Mouse (Mus musculus): ENCODE measurements around the gene Tmem190. TPM values are rescaled to one million over a fixed set of nuclear protein-coding genes. Genes with fewer than 3 reads are reported as not detected.

Tmem190 gene
- total and polyA plus RNA-seq, 3 experiments, result not detected

DNA sequence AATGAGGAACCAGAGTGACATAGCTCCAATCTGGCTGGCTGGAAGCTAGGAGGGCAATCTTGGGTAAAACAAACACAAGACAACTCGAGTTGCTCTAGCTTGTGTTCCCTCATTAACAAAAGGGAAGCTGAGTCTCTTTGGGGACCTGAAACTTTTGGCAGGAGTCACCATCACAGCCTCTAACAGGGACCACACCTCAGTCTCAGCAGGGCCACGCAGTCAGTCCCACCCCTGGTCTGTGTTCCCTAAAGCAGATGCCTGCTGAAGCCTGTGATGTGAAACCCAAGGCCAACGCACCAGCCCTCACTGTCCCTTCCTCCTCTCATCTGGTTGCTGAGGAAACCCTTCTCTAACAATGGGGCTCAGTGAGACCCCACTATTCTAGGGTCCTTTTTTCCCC is 607 bp upstream of the Tmem190 start:
- no peaks in the 10 kb centered on the region for H3K79me2 ChIP-seq (replicated peaks; ENCODE audit: control insufficient read depth, extremely low read depth, insufficient read depth, poor library complexity, severe bottlenecking)
- no peak for DNase-seq (ENCODE audit: extremely low read depth)
- H3K27ac ChIP-seq (ENCODE audit: insufficient read depth, low read depth), result no peak overlapping the region
- no peak overlapping the region for H3K4me2 ChIP-seq (ENCODE audit: insufficient read depth, low read depth, poor library complexity, severe bottlenecking)
- H3K9ac ChIP-seq (ENCODE audit: insufficient read depth, low read depth), result no peak overlapping the region
- peaks cover 9 to 30% of the 10 kb centered on the region in 2 experiments for H3K4me1 ChIP-seq (ENCODE audit: control insufficient read depth in 1 of 2, insufficient read depth in 2 of 2)
- H3K27me3 ChIP-seq (replicated peaks), result peaks cover 7% of the 10 kb centered on the region
- dilution Hi-C loops (cut with MboI; ENCODE audit: extremely low pct_ligation_motif_present, extremely low pct_unique_long_range_greater_than_20kb, low sequenced_read_pairs), result no loop called here
- H3K9me3 ChIP-seq (replicated peaks; ENCODE audit: low read length), result no peaks in the 10 kb centered on the region
- H3K36me3 ChIP-seq (replicated peaks in 1 of 2; ENCODE audit: control insufficient read depth in 1 of 2, insufficient read depth in 1 of 2, low read length in 1 of 2), result peaks cover 4 to 22% of the 10 kb centered on the region in 2 experiments
- TF ChIP-seq USF1 (IDR thresholded peaks at IDR 0.05; ENCODE audit: low read depth, low read length) (no peak), POLR2AphosphoS2 (IDR thresholded peaks at IDR 0.05; ENCODE audit: low read depth, low read length) (no peak), JUN (IDR thresholded peaks at IDR 0.05; ENCODE audit: insufficient read depth, low read depth, low read length) (no peak), MYC (IDR thresholded peaks at IDR 0.05; ENCODE audit: low read depth, low read length) (no peak), PAX5 (IDR thresholded peaks at IDR 0.05; ENCODE audit: low read length) (no peak), TBP (conservative IDR thresholded peaks at IDR 0.05; ENCODE audit: low read depth, low read length) (no peak), ELF1 (IDR thresholded peaks at IDR 0.05; ENCODE audit: low read depth, low read length) (no peak), ETS1 (conservative IDR thresholded peaks at IDR 0.05; ENCODE audit: low read depth, low read length) (no peak), MEF2A (IDR thresholded peaks at IDR 0.05; ENCODE audit: borderline replicate concordance, low read depth, low read length) (no peak), HCFC1 (IDR thresholded peaks at IDR 0.05; ENCODE audit: low read depth, low read length) (no peak), POLR2A (IDR thresholded peaks at IDR 0.05; ENCODE audit: low read depth, low read length) (no peak), MAX (IDR thresholded peaks at IDR 0.05; ENCODE audit: low read length) (no peak), RAD21 (IDR thresholded peaks at IDR 0.05; ENCODE audit: low read depth, low read length) (no peak), BHLHE40 (IDR thresholded peaks at IDR 0.05; ENCODE audit: low read depth, low read length) (no peak), MAZ (IDR thresholded peaks at IDR 0.05; ENCODE audit: low read depth, low read length) (no peak), UBTF (IDR thresholded peaks at IDR 0.05; ENCODE audit: low read depth, low read length) (no peak), KAT2A (IDR thresholded peaks at IDR 0.05; ENCODE audit: insufficient replicate concordance, low read length) (no peak), MXI1 (IDR thresholded peaks at IDR 0.05; ENCODE audit: low read depth, low read length) (no peak), ZMIZ1 (IDR thresholded peaks at IDR 0.05; ENCODE audit: low read depth, low read length) (no peak)
- in situ Hi-C loops (cut with MboI; ENCODE audit: low pct_ligation_motif_present, low pct_unique_long_range_greater_than_20kb, low sequenced_read_pairs), result loop anchor here (5.0 to 10.0 kb wide), 3 partner anchors 35 to 157 kb away; no protein-coding TSS in a partner anchor
- H3K4me3 ChIP-seq (replicated peaks in 1 of 3; ENCODE audit: low read depth in 2 of 3, low read length in 2 of 3, poor library complexity in 1 of 3), result no peak overlapping the region

DNA sequence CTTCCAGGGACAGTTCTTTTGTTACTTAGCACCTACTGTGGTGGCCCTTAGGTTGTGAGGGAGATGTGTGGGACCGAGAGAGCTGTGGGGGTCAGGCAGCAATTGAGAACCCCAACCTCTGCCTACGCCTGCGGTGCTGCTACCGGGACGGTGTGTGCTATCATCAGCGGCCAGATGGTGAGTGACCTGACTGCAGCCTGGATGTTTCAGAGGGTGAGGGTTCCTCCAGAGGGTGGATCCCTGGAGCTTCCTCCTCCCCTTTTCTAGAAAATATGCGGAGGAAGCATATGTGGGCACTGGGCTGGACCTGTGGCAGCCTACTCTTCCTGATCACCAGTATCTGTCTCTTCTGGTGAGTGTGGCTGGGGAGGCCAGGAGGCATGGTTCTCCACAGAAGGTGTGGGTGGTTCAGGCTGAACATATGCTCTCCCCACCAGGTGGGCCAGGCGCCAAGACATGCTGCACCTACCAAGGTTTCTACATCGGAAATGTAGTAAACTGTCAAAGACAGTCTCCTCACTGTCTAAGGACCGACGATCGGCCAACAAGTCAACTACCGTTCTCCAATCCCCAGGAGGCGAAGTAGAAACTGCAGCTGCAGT is 1.0 kb downstream of the Tmem190 start:
- TF ChIP-seq RCOR1 (conservative IDR thresholded peaks at IDR 0.05; ENCODE audit: low read depth, low read length) (no peak), CTCF (conservative IDR thresholded peaks at IDR 0.05 in 1 of 2, IDR thresholded peaks at IDR 0.05 in 1 of 2; ENCODE audit: low read depth in 2 of 2, low read length in 2 of 2) (no peak), CHD1 (IDR thresholded peaks at IDR 0.05; ENCODE audit: low read depth, low read length) (no peak), MYC (IDR thresholded peaks at IDR 0.05; ENCODE audit: low read depth, low read length) (no peak), USF1 (IDR thresholded peaks at IDR 0.05; ENCODE audit: low read depth, low read length) (no peak), SIN3A (IDR thresholded peaks at IDR 0.05; ENCODE audit: low read length) (no peak), TCF12 (IDR thresholded peaks at IDR 0.05; ENCODE audit: low read depth, low read length) (no peak), JUND (conservative IDR thresholded peaks at IDR 0.05; ENCODE audit: low read depth, low read length) (no peak), IRF4 (IDR thresholded peaks at IDR 0.05; ENCODE audit: low read depth, low read length) (no peak), USF2 (conservative IDR thresholded peaks at IDR 0.05; ENCODE audit: low read depth, low read length) (no peak), SMC3 (IDR thresholded peaks at IDR 0.05; ENCODE audit: low read depth, low read length) (no peak), ZC3H11A (IDR thresholded peaks at IDR 0.05; ENCODE audit: low read depth, low read length) (no peak), E2F4 (IDR thresholded peaks at IDR 0.05; ENCODE audit: insufficient replicate concordance, low read depth, low read length) (no peak), PAX5 (IDR thresholded peaks at IDR 0.05; ENCODE audit: low read length) (no peak), TBP (conservative IDR thresholded peaks at IDR 0.05; ENCODE audit: low read depth, low read length) (no peak), HCFC1 (IDR thresholded peaks at IDR 0.05; ENCODE audit: low read depth, low read length) (no peak), NRF1 (IDR thresholded peaks at IDR 0.05; ENCODE audit: low read depth, low read length) (no peak), MAX (IDR thresholded peaks at IDR 0.05; ENCODE audit: low read length) (no peak)
- Histone ChIP-seq H3K79me2 (replicated peaks; ENCODE audit: control insufficient read depth, extremely low read depth, insufficient read depth, poor library complexity, severe bottlenecking) (no peaks in the 10 kb centered on the region), H3K36me3 (replicated peaks in 1 of 2; ENCODE audit: control insufficient read depth in 1 of 2, insufficient read depth in 1 of 2, low read length in 1 of 2) (peaks cover 4 to 22% of the 10 kb centered on the region in 2 experiments), H3K4me3 (replicated peaks in 1 of 3; ENCODE audit: low read depth in 2 of 3, low read length in 2 of 3, poor library complexity in 1 of 3) (no peak overlapping the region), H3K27me3 (replicated peaks) (no peaks in the 10 kb centered on the region), H3K4me1 (ENCODE audit: control insufficient read depth in 1 of 2, insufficient read depth in 2 of 2) (peaks cover 9 to 36% of the 10 kb centered on the region in 2 experiments), H3K4me2 (ENCODE audit: insufficient read depth, low read depth, poor library complexity, severe bottlenecking) (no peak overlapping the region), H3K9ac (ENCODE audit: insufficient read depth, low read depth) (no peak overlapping the region), H3K27ac (ENCODE audit: insufficient read depth, low read depth) (no peak overlapping the region), H3K9me3 (replicated peaks; ENCODE audit: low read length) (no peaks in the 10 kb centered on the region)
- dilution Hi-C loops (cut with MboI; ENCODE audit: extremely low pct_ligation_motif_present, extremely low pct_unique_long_range_greater_than_20kb, low sequenced_read_pairs), result no loop called here
- no peak for DNase-seq (ENCODE audit: extremely low read depth)
- in situ Hi-C loops (cut with MboI; ENCODE audit: low pct_ligation_motif_present, low pct_unique_long_range_greater_than_20kb, low sequenced_read_pairs), result loop anchor here (5.0 to 10.0 kb wide), 3 partner anchors 36 to 159 kb away; no protein-coding TSS in a partner anchor

Data from CH12.LX (cell line).